Mouse (Mus musculus) liver, postnatal 0 days (tissue): ENCODE data around the gene Ak5. TPM values are rescaled to one million over a fixed set of nuclear protein-coding genes. Genes with fewer than 3 reads are reported as not detected.

Experiments used
- ATAC-seq: fragments of 200-750 bp; cut with Nextera tagmentation; 2 replicates; pipeline ENCODE4 v1.8.0; 2017; ENCODE audit warnings: mild to moderate bottlenecking, moderate library complexity
- DNase-seq: peaks from one replicate; pipeline ENCODE4 v3.0.0-alpha.2; 2016
- H3K27ac ChIP-seq: fragments of 300-500 bp; sonication (generic); 2 replicates; pipeline ENCODE4 v1.5.1; 2014; ENCODE audit warnings: antibody characterized with exemption, moderate library complexity, mild to moderate bottlenecking, low read depth
- H3K27me3 ChIP-seq: fragments of 300-500 bp; sonication (generic); 2 replicates; pipeline ENCODE4 v1.6.1; 2014; ENCODE audit warnings: low read length, control low read depth, mixed read lengths; ENCODE audit not compliant: insufficient read depth
- H3K36me3 ChIP-seq: fragments of 300-500 bp; sonication (generic); replicated peaks from 2 replicates; pipeline ENCODE4 v1.6.1; 2014; ENCODE audit warnings: mild to moderate bottlenecking, control low read depth, low read length, moderate library complexity, mixed read lengths; ENCODE audit not compliant: insufficient read depth
- H3K4me1 ChIP-seq: fragments of 300-500 bp; sonication (generic); 2 replicates; pipeline ENCODE4 v1.6.1; 2014; ENCODE audit warnings: antibody characterized with exemption, mild to moderate bottlenecking, control low read depth; ENCODE audit not compliant: insufficient read depth
- H3K4me2 ChIP-seq: fragments of 300-500 bp; sonication (generic); 2 replicates; pipeline ENCODE4 v1.6.1; 2014; ENCODE audit warnings: low read depth, mild to moderate bottlenecking, low read length, moderate library complexity, mixed read lengths
- H3K4me3 ChIP-seq: fragments of 300-500 bp; sonication (generic); 2 replicates; pipeline ENCODE4 v1.5.1; 2014; ENCODE audit warnings: low read depth, low read length
- H3K9ac ChIP-seq: fragments of 300-500 bp; sonication (generic); replicated peaks from 2 replicates; pipeline ENCODE4 v1.6.1; 2014; ENCODE audit warnings: mild to moderate bottlenecking, moderate library complexity
- H3K9me3 ChIP-seq: fragments of 300-500 bp; sonication (generic); 2 replicates; pipeline ENCODE4 v1.6.1; 2016; ENCODE audit warnings: mild to moderate bottlenecking, control low read depth, low read length, mixed read lengths
- CTCF ChIP-seq: sonication (generic); IDR thresholded peaks from 2 replicates; pipeline ENCODE4 v1.5.1; 2016; ENCODE audit warnings: antibody characterized with exemption, low read depth
- EP300 ChIP-seq: IDR thresholded peaks from 2 replicates; pipeline ENCODE4 v1.6.1; 2016; ENCODE audit warnings: antibody characterized with exemption, low read depth, mild to moderate bottlenecking
- WGBS: fragments of 180-500 bp; shearing (Covaris S2); extraction: QIAGEN DNeasy Blood & Tissue Kit; methylation state at CpG from one replicate; pipeline ENCODE4 v1.1.7; 2014; ENCODE audit not compliant: insufficient replicate concordance; 5-methylcytosine and 5-hydroxymethylcytosine counted together
- polyA plus RNA-seq: library from polyadenylated mRNA; unstranded; fragments of >200 nt; fragmentation: Nextera tagmentation; extraction: Ambion mirVana; gene quantifications from 2 replicates; pipeline ENCODE4 v1.2.1, GENCODE M21; 2015

Gene Ak5
- polyA plus RNA-seq, 1 experiment from 2014 or later, result 0.11 TPM

- DNase-seq, result no peak
- 82% methylated on average over 3 of the region's 3 CpGs for WGBS
- TF ChIP-seq CTCF, result no peak
- no peak for TF ChIP-seq EP300
Observed at GRCm38 (mm10) chr3:152520074-152520473, 148.1 kb downstream of the Ak5 start.

GRCm38 (mm10) chr3:152519556-152519955 is 148.6 kb downstream of the Ak5 start:
- no peak for ATAC-seq
- WGBS, result 71% methylated on average over 10 of the region's 10 CpGs
- H3K36me3 ChIP-seq, result no peaks in the 10 kb centered on the region
- H3K27ac ChIP-seq, result no peak overlapping the region
- TF ChIP-seq CTCF, result no peak
- TF ChIP-seq EP300, result no peak
- no peak overlapping the region for H3K4me2 ChIP-seq
- H3K4me3 ChIP-seq, result no peak overlapping the region
- no peak overlapping the region for H3K9ac ChIP-seq
- no peaks in the 10 kb centered on the region for H3K9me3 ChIP-seq
- H3K4me1 ChIP-seq, result no peaks in the 10 kb centered on the region
- DNase-seq, result no peak
- H3K27me3 ChIP-seq, result no peaks in the 10 kb centered on the region

More at GRCm38 (mm10) chr3:152520074-152520473, 148.1 kb downstream of the Ak5 start:
- Histone ChIP-seq H3K9me3 (no peaks in the 10 kb centered on the region), H3K27me3 (no peaks in the 10 kb centered on the region), H3K4me1 (no peaks in the 10 kb centered on the region), H3K4me2 (no peak overlapping the region), H3K27ac (no peak overlapping the region), H3K4me3 (no peak overlapping the region), H3K36me3 (no peaks in the 10 kb centered on the region), H3K9ac (no peak overlapping the region)
- no peak for ATAC-seq

GRCm38 (mm10) chr3:152516569-152516968 is 151.6 kb downstream of the Ak5 start:
- Histone ChIP-seq H3K4me1 (no peaks in the 10 kb centered on the region), H3K27ac (no peak overlapping the region), H3K4me2 (no peak overlapping the region), H3K9me3 (no peaks in the 10 kb centered on the region), H3K36me3 (no peaks in the 10 kb centered on the region), H3K27me3 (no peaks in the 10 kb centered on the region), H3K4me3 (no peak overlapping the region), H3K9ac (no peak overlapping the region)
- DNase-seq, result no peak
- no peak for ATAC-seq
- 73% methylated on average over 3 of the region's 3 CpGs for WGBS
- no peak for TF ChIP-seq EP300
- no peak for TF ChIP-seq CTCF

- H3K9ac ChIP-seq, result no peak overlapping the region
- H3K4me3 ChIP-seq, result no peak overlapping the region
- no peak for ATAC-seq
- WGBS, result 70% methylated on average over 6 of the region's 6 CpGs
- no peaks in the 10 kb centered on the region for H3K4me1 ChIP-seq
- no peak for DNase-seq
- H3K27me3 ChIP-seq, result no peaks in the 10 kb centered on the region
- TF ChIP-seq CTCF (no peak), EP300 (no peak)
- H3K4me2 ChIP-seq, result no peak overlapping the region
- no peaks in the 10 kb centered on the region for H3K36me3 ChIP-seq
- H3K27ac ChIP-seq, result no peak overlapping the region
- H3K9me3 ChIP-seq, result no peaks in the 10 kb centered on the region
Observed at GRCm38 (mm10) chr3:152515959-152516358, 152.2 kb downstream of the Ak5 start.

GRCm38 (mm10) chr3:152512517-152512916 is 155.6 kb downstream of the Ak5 start:
- no peak for ATAC-seq
- H3K9me3 ChIP-seq, result no peaks in the 10 kb centered on the region

GRCm38 (mm10) chr3:152509268-152509667 is 158.9 kb downstream of the Ak5 start:
- ATAC-seq (no peak), DNase-seq (no peak)
- Histone ChIP-seq H3K4me1 (no peaks in the 10 kb centered on the region), H3K27ac (no peak overlapping the region), H3K4me2 (no peak overlapping the region), H3K4me3 (no peak overlapping the region), H3K9ac (no peak overlapping the region), H3K36me3 (no peaks in the 10 kb centered on the region), H3K9me3 (no peaks in the 10 kb centered on the region), H3K27me3 (no peaks in the 10 kb centered on the region)
- 46% methylated on average over 7 of the region's 7 CpGs for WGBS
- TF ChIP-seq CTCF, result no peak
- no peak for TF ChIP-seq EP300

More at GRCm38 (mm10) chr3:152512517-152512916, 155.6 kb downstream of the Ak5 start:
- no peaks in the 10 kb centered on the region for H3K36me3 ChIP-seq
- 26% methylated on average over 2 of the region's 2 CpGs for WGBS
- TF ChIP-seq EP300, result no peak
- no peak for TF ChIP-seq CTCF
- no peak overlapping the region for H3K4me2 ChIP-seq
- H3K27ac ChIP-seq, result no peak overlapping the region
- no peak overlapping the region for H3K9ac ChIP-seq
- H3K27me3 ChIP-seq, result no peaks in the 10 kb centered on the region
- H3K4me3 ChIP-seq, result no peak overlapping the region
- DNase-seq, result no peak
- no peaks in the 10 kb centered on the region for H3K4me1 ChIP-seq
